Mouse (Mus musculus): Measurements from ENCODE around the gene Olfr734. TPM values are rescaled to one million over a fixed set of nuclear protein-coding genes. Genes with fewer than 3 reads are reported as not detected.

Olfr734 gene
- not detected for total RNA-seq (2021)
- long read RNA-seq, experiment 1, result 0 reads
- long read RNA-seq, experiment 2, result 0 reads

DNA sequence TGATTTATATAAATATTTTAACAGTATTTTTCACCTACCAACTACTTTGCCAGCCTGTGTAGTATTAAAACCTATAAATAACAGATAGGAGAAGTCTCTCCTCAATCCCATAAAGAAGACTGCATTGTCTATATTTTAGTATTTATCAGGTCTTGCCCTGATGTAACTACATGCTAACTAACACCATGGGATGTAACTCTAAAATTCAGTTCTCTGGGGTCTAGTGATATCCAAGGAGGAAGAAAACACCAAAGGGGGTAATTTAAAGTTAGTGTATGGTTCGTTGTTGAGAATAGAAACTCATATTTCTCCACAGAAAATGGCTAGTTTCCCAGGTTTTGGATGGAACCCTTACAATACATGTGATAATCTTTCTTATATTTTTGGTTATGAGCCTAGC, at the start of gene Olfr734:
Gene Olfr734, minus strand, starts transcription at position 101 of the 400 bp plus-strand sequence.
- DNase-seq, result no peak

GRCm38 (mm10) chr14:50363561-50363960, 37.0 kb upstream of the Olfr734 start:
- no peak for DNase-seq

- DNase-seq, result no peak
Observed at GRCm38 (mm10) chr14:50360480-50360879, 33.9 kb upstream of the Olfr734 start.

DNA sequence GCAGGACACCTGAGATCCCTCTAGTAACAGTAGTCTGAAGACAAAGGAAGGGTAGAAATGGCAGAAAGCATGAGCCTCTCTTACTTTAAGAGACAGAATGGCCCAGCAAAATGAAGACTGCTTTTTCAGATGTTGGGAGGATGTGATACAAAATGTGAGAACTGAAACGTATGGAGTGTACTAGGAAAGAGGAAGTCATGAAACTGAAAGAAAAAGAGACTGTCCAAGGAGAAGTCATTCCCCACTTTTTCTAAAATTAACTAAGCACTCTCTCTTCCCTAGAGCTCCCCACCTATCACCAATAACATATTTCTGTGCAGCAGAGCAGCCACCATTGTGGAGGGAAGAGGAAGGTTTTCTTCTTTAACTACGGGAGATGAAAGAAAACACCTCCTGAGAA, 31.0 kb upstream of the Olfr734 start, which contains the start of gene Tlr11:
Gene Tlr11, plus strand, starts transcription at position 322 of the 400 bp plus-strand sequence.
- no peak for DNase-seq

- DNase-seq, result no peak
Observed at GRCm38 (mm10) chr14:50356725-50357124, 30.2 kb upstream of the Olfr734 start.

DNA sequence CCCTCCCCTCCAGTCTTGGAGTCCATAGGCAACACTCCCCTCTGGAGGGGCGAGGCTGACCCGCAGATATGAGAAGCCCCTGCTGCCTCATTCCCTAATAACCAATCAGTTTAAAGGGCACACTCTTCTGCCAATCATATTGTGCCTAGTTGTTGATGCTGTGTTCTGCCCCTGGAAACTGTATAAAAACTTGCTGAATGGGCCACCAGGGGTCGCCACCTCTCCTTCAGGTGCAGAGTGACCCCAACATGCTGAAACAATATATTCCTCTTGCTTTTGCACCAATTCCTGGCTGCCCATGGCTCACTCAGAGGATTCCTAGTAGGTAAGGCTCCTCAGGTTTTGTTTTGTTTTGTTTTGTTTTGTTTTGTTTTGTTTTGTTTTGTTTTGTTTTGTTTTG, 25.9 kb upstream of the Olfr734 start:
- DNase-seq, result peak; percentile 39

- DNase-seq, result no peak
Observed at GRCm38 (mm10) chr14:50348796-50349195, 22.2 kb upstream of the Olfr734 start, which contains the start of gene Olfr735. Gene Olfr735 (minus strand): TSS chr14:50348872.

DNA sequence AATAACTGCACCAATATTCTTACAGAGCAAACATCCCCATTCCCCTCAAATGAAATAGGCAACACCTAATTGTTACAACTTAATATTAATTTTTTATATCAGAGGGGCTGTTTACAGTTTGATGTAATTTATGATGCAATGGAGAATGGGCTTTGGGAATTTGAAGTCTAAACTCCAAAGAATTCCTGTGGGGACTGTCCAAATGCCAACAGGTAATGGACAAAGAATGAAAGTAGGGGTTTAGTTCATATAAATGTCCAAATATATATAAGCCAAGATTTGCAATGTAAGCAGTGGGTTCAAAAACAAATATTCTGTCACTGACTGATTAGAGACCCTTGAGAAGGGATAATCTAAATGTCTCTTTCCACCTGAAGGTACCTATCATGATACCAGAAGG, 25.1 kb downstream of the Olfr734 start, which contains the start of gene Olfr733:
Gene Olfr733, minus strand, starts transcription at position 101 of the 400 bp plus-strand sequence.
- no peak for DNase-seq

- no peak for DNase-seq
Observed at GRCm38 (mm10) chr14:50284106-50284505, 42.5 kb downstream of the Olfr734 start, which contains the start of gene Olfr732. Gene Olfr732 (minus strand): TSS chr14:50284206.

Other genes starting within 250 kb of the Olfr734 start
- not detected for gene Olfr726, start 235.8 kb downstream of the Olfr734 start, total RNA-seq (2021)
- gene Olfr727, start 203.6 kb downstream of the Olfr734 start, total RNA-seq (2021), result not detected
- not detected for gene Olfr728, start 184.1 kb downstream of the Olfr734 start, total RNA-seq (2021)
- gene Olfr729, start 173.9 kb downstream of the Olfr734 start, total RNA-seq (2021), result not detected
- not detected for gene Olfr730, start 138.6 kb downstream of the Olfr734 start, total RNA-seq (2021)
- gene Olfr731, start 84.9 kb downstream of the Olfr734 start, total RNA-seq (2021), result not detected
- not detected for gene Olfr732, start 42.6 kb downstream of the Olfr734 start, total RNA-seq (2021)
- not detected for gene Olfr733, start 25.2 kb downstream of the Olfr734 start, total RNA-seq (2021)
- gene Olfr735, start 22.1 kb upstream of the Olfr734 start, total RNA-seq (2021), result not detected
- gene Tlr11, start 31.2 kb upstream of the Olfr734 start, total RNA-seq (2021), result under 1 TPM; 0.30 to 0.51 TPM
- not detected for gene Olfr736, start 54.4 kb upstream of the Olfr734 start, total RNA-seq (2021)
- gene Olfr738, start 80.8 kb upstream of the Olfr734 start, total RNA-seq (2021), result not detected
- not detected for gene Olfr739, start 91.9 kb upstream of the Olfr734 start, total RNA-seq (2021)
- gene Olfr740, start 118.8 kb upstream of the Olfr734 start, total RNA-seq (2021), result not detected
- gene Olfr741, start 146.0 kb upstream of the Olfr734 start, total RNA-seq (2021), result not detected
- not detected for gene Olfr742, start 176.8 kb upstream of the Olfr734 start, total RNA-seq (2021)
- not detected for gene Olfr743, start 195.1 kb upstream of the Olfr734 start, total RNA-seq (2021)